Mouse (Mus musculus): ENCODE data around the gene Chd5.

Gene Chd5

DNA sequence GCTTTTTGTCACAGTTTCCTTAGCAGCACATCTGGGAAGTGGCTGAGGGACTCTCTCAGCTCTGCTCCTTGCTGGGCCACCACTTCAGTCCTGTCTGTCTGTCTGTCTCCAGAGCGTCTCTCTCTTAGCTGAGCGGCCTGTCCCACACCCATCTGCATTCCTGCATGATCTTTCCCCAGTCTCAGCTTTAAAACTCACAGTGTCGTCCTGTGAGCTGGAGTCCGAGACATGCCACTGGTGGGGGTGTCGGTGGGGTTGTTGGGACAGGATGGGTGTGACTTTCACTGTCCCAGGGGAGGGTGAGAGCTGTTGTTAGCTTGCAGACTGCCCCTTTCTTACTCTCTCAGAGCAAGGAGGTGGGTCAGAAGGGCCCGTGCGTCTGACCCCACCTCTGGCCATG is 17.2 kb downstream of the Chd5 start:
- no peak for DNase-seq

DNA sequence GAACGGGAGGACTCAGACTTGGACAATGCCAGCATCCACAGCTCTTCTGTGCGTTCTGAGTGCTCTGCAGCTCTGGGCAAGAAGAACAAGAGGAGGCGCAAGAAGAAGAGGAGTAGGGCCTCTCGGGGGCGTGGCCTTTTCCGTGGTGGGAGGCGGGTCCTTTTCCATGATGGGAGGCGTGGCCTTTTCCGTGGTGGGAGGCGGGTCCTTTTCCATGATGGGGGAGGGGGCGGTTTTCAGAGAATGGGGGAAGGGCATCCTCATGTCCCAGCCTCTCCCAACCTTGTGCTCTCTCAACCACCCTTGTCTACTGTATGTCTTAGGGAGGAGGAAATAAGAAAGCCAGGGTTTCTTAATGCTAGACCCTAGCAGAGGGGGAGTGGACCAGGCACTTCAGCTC is 21.2 kb downstream of the Chd5 start:
- DNase-seq = no peak

DNA sequence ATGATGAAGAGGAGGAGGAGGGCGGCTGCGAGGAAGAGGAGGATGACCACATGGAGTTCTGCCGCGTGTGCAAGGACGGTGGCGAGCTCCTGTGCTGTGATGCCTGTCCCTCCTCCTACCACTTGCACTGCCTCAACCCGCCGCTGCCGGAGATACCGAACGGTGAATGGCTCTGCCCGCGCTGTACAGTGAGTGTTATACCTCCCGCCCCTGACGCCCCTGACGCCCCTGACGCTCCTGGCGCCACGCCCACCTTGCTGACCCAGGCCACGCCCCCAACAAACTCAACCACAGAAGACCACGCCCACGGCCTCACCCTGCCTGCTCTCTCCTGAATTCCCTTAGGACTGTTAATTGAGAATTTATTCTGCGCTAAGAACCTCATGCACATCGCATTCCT is 22.4 kb downstream of the Chd5 start:
- DNase-seq = no peak

DNA sequence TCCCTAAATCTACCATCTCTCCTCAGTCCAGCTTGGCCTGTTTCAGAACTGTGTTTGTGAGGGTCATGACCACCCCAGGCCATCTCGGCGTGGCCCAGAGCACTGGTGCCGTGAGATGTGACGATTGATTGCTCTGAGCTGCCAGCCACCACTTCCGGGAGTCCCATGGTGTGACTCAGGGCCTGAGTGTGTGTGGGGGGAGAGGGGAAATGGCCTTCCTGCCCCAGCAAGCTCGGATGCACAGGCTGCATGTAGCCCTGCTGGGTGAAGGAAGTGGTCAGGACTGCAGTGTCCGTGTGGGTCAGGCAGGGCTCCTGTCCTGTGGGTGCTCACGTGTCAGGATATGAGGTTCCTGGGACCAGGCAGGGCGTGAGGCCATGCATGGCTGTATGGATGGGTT is 23.7 kb downstream of the Chd5 start:
- no peak for DNase-seq

DNA sequence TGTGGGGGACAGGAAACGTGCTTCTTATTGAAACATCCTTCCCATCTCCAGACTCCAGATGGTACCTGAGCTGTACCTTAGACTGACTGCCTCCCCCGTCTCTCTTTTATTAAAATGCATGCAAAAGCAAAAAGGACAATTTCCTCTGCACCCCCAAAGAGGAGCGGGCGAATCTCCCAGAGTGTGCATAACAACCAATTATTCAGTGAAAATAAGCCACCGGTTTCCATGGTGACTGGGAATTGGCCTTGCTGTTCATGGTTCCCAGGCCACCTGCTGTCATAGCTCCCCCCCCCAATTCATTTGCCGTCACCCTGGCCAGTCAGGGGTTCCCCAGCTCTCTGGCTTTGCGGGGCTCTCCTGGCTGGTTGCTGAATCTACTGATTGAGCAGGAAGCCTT is 26.8 kb downstream of the Chd5 start:
- no peak for DNase-seq

DNA sequence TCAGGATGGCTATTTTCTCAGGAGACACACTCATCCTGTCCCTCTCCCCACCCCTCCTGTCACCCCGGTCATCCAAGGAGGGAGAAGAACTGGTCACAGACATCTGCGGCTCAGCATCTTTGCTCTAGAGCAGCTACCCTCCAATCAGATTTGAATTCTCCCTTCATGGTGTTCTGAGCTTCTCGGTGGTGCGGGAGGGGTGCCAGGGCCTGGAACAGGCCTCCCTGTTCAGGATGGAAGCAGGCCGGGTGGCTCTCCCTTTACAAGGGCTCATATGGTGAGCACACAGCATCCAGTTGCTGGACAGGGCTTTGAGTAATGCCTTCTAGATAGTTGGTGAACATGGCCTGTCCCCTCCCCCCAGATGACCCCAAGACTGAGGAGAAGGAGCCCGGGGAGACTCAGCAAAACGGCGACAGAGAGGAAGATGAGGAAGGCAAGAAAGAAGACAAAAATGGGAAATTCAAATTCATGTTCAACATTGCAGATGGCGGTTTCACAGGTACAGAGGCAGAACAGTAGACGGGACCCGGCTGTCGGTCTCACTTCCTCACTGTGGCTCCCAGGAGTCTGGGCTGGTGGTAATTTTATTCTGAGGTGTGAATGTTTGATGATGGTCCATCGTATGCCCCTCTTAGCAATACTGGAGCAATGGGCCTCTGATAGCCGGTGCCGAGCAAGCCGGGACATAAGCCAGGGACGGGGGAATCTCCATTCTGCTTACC is 44.2 kb downstream of the Chd5 start:
- DNase-seq = no peak

DNA sequence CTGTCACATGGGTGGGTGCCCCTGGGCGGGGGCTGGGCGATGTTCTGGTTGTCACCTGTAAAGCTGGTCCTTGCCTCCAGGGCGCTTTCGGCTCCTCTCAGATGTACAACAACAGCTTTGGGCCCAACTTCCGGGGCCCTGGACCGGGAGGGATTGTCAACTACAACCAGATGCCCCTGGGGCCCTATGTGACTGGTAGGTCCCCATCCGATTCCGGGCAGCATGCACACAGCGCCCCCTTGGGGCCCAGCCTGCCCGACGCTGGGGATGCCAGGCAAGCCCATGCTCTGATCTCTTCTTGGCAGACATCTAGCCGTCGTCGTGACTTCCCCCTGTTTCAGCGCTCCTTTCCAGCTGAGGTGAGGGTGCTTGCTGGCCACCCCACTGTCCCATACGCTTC is 47.2 kb downstream of the Chd5 start:
- DNase-seq = peak; percentile 52

DNA sequence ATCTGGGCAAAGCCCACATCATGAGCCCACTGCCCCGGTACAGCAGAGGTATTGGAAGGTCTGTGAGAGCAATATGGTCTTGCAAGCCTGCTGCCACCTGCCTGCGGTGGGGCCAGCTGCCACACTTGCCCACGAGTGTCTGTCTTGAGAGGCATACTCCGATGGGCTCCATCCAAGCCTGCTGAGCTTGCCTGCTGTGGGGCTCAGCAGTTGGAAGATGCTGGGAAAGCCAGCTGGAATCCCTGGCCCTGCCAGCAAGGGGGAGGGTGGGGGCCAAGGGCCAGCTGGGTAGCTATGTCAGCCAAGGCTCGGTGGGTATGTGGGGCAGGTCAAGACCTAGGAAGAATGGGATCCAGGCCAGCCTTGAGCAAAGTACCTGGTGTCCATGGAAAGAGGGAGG is 53.7 kb downstream of the Chd5 start:
- peak; percentile 55 for DNase-seq

DNA sequence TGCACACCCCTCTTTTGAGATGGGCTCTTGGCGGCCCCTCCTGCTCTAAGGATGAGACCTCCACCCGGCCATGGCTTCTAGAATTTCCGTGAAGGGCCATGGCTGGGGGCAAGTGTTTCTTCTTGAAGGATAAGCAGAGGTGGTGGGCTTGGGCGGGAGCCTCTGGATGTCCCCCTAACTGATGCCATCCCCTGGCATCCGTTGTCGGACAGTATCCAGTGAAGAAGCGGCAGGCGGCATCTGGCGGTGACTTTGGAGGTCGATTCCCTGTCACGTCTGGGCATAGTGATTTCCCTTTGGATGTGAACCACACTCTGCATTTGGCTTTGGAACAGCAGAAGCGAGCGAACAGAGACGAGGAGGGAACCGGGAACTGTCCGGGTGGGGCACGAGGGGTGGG is 54.2 kb downstream of the Chd5 start:
- no peak for DNase-seq

DNA sequence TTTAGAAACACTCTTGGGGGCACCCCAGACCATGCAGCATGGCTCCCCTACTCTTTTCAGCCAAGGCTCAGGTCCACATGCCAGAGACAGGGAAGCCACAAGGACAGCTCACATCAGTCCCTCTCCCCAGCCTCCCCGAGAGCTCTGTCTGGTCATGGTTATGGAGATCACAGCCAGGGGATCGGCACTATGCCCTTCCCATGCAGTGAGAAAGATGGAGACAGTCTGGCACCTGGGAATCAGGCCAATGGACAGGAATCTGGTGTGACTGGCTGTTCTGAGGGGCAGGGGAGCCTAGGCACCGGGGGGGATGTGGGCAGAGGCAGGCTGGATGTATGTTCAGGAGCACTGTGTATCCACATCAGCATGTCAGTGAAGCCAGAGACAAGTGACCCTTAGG is 60.5 kb downstream of the Chd5 start:
- DNase-seq = no peak

DNA sequence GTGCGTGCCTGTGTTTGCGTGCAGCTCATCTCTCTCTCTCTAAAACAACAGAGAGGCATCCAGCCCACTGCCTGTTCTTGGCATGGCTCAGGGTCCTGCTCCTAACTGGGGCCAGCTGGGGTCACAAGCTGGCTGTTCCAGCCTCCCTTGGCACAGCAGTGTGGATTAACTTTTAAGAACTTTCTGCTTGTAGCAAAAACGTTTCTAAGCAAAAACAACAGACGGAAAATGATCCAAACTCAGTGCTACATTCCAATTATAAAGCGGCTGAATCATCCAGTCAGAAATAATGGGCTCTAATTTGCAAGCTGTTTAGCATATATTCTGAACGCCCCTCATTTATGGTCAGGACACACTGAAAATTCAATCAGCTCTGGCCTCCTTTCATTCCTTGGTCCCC is 66.7 kb downstream of the Chd5 start:
- no peak for DNase-seq

DNA sequence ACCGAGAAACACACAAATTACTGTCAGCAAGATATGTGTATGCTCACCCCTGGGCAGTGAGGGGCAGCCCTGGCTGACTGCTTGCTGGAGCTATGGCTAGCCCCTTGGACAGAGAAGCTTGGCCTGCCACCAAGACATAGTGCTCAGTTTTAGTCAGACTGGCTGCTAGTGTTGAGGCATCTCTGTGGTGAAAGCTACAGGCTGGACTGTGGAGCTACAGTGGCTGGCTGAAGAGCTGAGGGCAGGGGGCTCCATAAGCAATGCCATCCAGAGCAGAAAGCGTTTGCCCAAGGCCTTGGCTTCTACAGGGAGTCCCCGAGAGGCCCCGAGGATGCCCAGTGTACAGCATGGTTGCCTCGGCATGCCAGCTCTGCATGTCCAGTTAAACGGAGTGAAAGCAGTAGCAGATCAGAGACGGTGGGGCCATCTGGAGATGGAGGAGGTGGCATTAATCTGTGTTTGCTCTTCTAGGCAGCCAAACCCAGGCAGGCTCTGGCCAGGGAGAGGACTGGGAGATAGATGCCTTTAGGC is 67.3 kb downstream of the Chd5 start:
- no peak for DNase-seq

DNA sequence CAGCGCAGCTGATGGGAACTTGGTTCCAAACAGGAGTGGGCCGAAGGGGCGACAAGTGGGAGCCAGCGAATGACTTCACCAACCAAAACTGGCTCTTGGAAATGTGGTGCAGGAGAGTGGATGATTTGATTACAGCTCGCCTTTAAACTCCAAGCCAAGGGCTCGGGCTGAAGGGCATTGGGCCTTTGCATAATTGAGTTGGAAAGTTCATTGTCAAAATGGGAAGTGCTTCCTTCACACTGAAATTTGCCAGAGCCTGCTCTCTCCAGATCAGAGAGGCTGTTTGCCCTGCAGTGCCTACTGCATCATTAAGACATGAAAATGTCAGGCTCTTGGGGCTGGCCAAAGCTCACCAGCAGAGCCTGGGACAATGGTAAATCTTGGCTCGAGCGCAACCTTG is 68.1 kb downstream of the Chd5 start:
- DNase-seq = no peak

DNA sequence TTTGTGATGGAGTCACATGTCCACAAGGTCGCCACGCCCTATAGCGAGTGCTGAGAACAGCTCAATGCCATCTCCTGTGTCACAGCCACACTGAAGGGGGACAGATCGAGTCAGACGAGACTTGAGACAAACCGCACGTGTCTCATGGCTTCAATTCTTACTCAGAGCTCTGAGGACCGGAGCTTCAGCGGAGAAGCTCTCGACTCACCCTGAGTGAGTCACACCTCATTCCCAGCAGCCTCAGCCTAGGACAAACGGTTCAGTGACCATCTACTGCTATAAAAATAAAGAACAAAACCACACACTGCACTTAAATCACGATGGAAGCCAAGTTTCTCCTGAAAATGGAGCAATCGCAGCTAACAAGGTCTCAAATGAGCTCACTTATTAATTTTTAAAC is 72.5 kb downstream of the Chd5 start:
- DNase-seq = no peak

DNA sequence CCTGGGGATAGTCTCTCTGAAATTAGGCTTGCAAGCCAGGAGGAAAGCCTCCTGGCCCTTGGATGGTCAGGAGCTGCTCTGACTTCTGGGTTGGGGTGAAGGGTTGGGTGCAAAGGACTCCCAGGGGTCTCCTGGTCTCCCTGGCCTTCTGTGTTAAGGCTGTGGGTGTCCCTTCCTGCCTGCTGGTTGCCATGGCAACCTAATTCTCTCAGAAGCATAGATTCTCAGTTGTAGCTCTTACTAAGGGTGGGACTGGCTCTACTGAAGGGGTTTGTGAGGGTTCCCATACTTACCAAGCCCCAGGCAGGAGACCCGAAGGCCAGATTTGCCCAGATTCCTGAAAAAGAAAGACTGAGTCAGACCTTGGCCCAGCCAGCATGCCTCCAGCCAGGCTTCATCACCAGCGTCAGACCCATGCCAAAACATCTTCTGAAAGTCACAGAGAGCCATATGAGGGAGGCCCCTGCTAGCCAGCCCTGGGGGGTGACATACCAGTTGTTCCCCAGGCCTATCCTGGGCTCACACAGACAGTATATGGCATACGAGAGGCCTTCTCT is 74.2 kb downstream of the Chd5 start:
- DNase-seq = no peak

DNA sequence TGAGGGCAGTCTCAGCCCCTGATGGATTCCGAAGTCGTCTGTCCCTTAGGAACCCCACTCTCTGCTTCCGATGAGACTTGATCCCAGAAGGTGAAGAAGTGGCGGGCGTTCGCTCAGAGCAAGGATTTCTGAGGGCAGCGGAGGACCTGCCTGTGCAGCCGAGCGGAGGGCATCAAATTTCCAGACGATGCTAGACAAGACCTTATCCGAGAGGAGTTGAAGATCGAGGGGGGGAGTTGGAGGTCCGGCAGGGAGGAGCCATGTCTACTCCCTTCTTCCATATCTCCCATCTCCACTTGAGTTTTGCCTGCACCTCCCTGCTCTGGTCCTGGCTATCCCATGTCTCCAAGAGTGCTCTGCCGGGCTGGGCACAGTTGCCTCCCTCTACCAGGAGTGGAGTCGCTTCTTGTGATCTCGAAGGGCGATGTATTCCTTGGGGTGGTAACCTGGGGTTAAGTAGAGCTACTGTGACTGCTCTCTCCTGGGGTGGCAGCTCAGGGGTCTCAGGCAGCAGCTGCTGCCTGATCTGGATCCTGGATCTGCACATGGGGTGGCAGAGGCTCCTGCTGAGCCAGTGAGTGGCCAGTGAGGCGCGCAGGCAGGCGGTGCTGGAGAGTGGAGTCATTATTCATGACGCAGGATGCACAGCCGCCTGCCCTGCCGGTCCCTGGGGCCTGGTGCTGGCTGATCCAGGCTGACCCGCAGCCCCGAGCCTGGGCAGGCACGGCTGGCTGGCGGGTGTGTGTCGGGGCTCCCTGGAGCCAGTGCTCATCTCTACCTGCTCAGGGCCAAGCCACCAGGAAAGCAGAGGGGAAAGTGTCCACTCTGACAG is 80.0 kb downstream of the Chd5 start:
- DNase-seq = no peak

DNA sequence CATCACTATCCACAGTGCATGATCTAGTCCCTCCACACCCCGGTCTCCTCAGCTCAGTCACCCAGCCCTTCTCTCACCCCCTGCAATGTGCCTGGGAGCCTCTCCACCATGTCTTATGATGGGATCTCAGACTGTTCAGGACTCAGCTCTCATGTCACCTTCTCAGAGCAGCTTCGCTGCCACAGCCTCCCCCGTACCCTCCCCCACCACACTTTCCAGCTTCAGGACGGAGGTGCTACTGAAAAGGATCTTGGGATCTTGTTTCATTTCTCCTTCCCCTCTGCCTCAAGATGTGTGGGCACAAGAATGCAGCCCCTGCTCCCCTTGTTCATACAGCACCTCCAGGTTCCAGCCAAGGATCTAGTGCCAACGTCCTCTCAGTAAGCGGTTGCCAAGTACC is 85.1 kb downstream of the Chd5 start:
- no peak for DNase-seq

DNA sequence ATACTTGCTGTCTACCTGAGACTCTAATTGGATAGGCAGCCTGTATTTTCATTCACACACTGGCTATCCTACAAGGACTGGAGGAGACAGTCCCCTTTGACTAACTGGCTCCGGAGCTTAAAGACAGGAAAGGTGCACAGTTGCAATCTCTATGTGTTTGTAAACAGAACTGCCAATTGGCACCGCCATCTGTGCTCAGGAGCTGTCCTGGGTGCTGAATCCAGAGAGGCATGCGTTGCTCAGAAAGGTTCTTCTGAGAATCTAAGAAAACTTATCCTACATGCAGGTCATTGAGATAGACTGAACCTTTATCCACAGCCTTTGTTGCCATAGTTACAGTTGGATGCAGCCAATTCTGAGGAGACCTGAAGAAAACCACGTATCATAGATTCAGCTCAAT is 85.9 kb downstream of the Chd5 start:
- DNase-seq = no peak

DNA sequence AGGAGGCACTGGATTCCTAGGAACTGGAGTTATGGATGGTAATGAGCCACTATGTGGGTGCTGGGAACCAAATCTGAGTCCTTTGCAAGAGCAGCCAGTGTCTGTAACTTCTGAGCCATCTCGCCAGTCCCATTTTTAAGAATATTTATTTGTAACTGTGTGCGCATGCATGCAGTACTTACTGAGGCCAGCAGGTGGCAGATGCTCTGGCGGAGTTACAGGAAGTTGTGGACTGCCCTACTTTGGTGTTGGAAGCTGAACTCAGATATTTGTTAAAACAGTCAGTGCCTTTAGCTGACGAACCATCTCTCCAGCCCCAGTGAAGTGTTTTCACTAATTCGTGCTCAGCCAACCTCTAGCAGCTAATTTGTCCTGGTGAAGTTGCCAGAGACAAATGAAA is 86.5 kb downstream of the Chd5 start:
- DNase-seq = peak; percentile 37

DNA sequence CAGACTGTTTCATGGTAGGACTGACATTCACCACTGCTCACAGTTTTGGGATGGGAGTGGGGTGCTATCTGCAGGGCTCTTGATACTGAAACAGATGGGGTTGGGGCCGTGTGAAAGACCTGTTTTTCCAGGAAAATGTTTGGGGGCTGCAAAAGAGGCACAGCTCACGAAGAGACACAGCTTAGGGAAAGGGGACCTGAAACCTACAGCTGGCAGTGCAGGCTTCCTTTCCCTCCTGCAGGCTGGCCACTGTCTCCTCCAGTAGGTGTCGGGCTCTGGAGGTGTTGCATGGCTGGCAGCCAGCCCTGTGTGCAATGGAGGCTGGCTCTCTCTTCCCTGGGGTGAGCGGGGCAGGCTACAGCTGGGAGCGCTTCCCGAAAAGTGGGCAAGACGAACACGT is 89.8 kb downstream of the Chd5 start:
- no peak for DNase-seq

DNA sequence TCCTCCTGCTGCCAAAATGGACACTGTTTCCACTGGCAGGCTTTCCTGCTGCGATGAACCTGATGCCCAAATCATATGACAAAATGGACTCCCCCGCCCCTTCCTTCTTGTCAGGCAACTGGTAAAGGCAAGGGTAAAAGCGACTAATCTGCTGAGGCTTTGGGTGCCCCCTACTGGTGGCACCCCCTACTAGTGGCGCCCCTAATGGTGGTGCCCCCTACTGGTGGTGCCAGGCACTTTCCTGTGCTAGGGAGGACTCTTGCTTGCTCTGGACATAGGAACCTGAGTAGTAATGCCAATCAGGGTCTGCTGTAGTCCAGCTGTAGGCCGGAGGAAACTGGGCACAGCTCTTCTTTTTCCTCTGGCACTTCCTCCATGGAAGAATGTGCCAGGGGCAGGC is 93.9 kb downstream of the Chd5 start:
- DNase-seq = peak; percentile 52

DNA sequence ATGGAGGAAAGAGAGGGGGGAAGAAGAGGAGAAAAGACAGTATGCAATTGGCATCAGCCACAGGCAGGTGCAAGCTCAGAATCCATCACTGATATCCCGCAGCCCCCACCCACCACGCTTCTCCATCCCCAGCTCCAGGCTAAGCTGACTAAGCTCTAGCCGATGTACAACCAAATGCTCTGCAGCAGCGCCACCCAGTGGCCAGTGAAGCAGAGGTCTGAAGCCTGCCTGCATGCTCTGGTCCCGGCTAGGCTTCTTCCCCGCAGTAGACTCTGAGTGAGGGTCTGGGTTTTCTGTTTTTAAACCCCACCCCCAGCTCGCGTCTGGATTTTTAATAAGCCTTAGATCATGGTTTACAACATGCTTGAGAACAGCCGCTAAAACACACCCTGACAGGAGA is 96.4 kb downstream of the Chd5 start:
- peak; percentile 99 for DNase-seq

DNA sequence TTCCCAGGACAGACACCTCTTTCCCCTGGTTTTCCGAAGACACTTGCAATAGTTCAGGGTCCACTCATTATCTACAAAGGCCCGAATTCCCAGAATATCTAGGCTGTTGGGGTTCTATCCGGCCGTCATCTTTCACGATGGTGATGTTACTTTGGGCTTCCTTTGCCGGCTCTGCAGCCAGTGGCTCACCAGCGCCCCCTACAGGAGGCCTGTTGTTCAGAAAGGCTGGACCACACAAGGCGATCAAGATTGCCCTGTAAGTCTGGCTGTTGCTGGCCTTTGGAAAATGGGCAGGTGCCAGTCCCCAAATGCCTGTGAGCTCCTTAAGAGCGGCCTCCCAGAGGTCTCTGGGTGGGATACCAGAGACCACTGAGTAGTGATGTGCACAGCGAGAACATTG is 96.8 kb downstream of the Chd5 start:
- peak; percentile 95 for DNase-seq
